Mouse (Mus musculus) embryo, embryonic 11.5 days (tissue): ENCODE data around the gene Tbc1d22a.

ENCODE experiments used
- DNase-seq: peaks from one replicate; pipeline ENCODE4 v3.0.0-alpha.2; 2012; ENCODE audit warnings: low read depth, low spot score

Gene Tbc1d22a

GRCm38 (mm10) chr15:86385436-86385835 is 171.2 kb downstream of the Tbc1d22a start:
- no peak for DNase-seq

GRCm38 (mm10) chr15:86386325-86386724 is 172.1 kb downstream of the Tbc1d22a start:
- DNase-seq = no peak

- no peak for DNase-seq
These were observed 174.3 kb downstream of the Tbc1d22a start for GRCm38 (mm10) chr15:86388597-86388996.

GRCm38 (mm10) chr15:86404866-86405265 is 190.6 kb downstream of the Tbc1d22a start:
- DNase-seq = no peak

GRCm38 (mm10) chr15:86405527-86405926 is 191.3 kb downstream of the Tbc1d22a start:
- DNase-seq = no peak

- DNase-seq = no peak
These were observed 195.1 kb downstream of the Tbc1d22a start for GRCm38 (mm10) chr15:86409352-86409751.

- no peak for DNase-seq
These were observed 197.3 kb downstream of the Tbc1d22a start for GRCm38 (mm10) chr15:86411532-86412080.

- DNase-seq = no peak
These were observed 201.7 kb downstream of the Tbc1d22a start for GRCm38 (mm10) chr15:86415951-86416350.

- DNase-seq = no peak
These were observed 204.2 kb downstream of the Tbc1d22a start for GRCm38 (mm10) chr15:86418436-86418835.

GRCm38 (mm10) chr15:86419620-86420019 is 205.4 kb downstream of the Tbc1d22a start:
- DNase-seq = no peak

- no peak for DNase-seq
These were observed 208.6 kb downstream of the Tbc1d22a start for GRCm38 (mm10) chr15:86422858-86423257.

- no peak for DNase-seq
These were observed 209.6 kb downstream of the Tbc1d22a start for GRCm38 (mm10) chr15:86423884-86424283.

- no peak for DNase-seq
These were observed 210.7 kb downstream of the Tbc1d22a start for GRCm38 (mm10) chr15:86424971-86425370.

GRCm38 (mm10) chr15:86426364-86427000 is 212.2 kb downstream of the Tbc1d22a start:
- DNase-seq = no peak

GRCm38 (mm10) chr15:86427439-86427838 is 213.2 kb downstream of the Tbc1d22a start:
- DNase-seq = no peak

GRCm38 (mm10) chr15:86428496-86428895 is 214.2 kb downstream of the Tbc1d22a start:
- DNase-seq = no peak

GRCm38 (mm10) chr15:86429766-86430335 is 215.6 kb downstream of the Tbc1d22a start:
- DNase-seq = no peak

- no peak for DNase-seq
These were observed 217.4 kb downstream of the Tbc1d22a start for GRCm38 (mm10) chr15:86431539-86432080.

- DNase-seq = no peak
These were observed 218.5 kb downstream of the Tbc1d22a start for GRCm38 (mm10) chr15:86432791-86433190.

- no peak for DNase-seq
These were observed 219.1 kb downstream of the Tbc1d22a start for GRCm38 (mm10) chr15:86433378-86433777.

GRCm38 (mm10) chr15:86434241-86434640 is 220.0 kb downstream of the Tbc1d22a start:
- no peak for DNase-seq

GRCm38 (mm10) chr15:86437346-86437745 is 223.1 kb downstream of the Tbc1d22a start:
- DNase-seq = no peak
